Mouse (Mus musculus): Measurements from ENCODE around the gene Mtg1.

DNA sequence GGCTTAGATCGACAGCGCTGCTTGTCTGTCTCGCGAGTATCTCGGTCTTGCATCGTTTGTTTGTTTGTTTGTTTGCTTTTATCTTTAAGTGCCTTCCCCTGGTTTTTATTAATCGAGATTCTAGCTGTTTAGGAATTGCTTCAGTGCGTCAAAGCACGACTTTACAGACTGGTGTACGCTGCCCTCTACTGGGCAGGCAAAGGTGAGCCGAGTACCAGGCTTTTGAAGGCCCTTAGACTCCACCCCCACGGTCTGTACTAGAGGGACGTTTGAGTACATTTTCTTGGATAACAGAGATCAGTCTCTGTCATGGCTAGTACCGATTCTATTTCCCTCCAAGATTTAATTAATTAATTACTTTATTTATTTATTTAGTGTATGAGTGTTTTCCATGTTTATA lies 4.0 kb downstream of the Mtg1 start:
- TF ChIP-seq MAFK (IDR thresholded peaks at IDR 0.05; ENCODE audit: borderline replicate concordance, low read depth, low read length) (no peak), POLR2AphosphoS5 (IDR thresholded peaks at IDR 0.05; ENCODE audit: borderline replicate concordance, low read depth, low read length) (no peak), KAT2A (conservative IDR thresholded peaks at IDR 0.05; ENCODE audit: low read depth, low read length) (no peak)

All from MEL (cell line).